Mouse (Mus musculus) MEL (cell line): ENCODE results near the gene Adcy7.

Experiments
- BHLHE40 ChIP-seq: IDR thresholded peaks from 2 replicates; pipeline ENCODE4 v1.6.1; 2012; ENCODE audit warnings: low read depth, mild to moderate bottlenecking, inconsistent platforms, low read length, improper control_type of control experiment, borderline replicate concordance
- CTCF ChIP-seq, 3 experiments: IDR thresholded peaks in 2 of 3; conservative IDR thresholded peaks in 1 of 3; 2 replicates each; pipeline ENCODE4 v1.5.1; 2011 to 2012; ENCODE audit warnings: low read length in 3 of 3, low read depth in 2 of 3, mild to moderate bottlenecking in 2 of 3, improper control_type of control experiment in 1 of 3, inconsistent platforms in 1 of 3, mixed read lengths in 1 of 3, moderate library complexity in 1 of 3; ENCODE audit not compliant: control insufficient read depth in 1 of 3, insufficient read depth in 1 of 3, poor library complexity in 1 of 3, severe bottlenecking in 1 of 3
- ETS1 ChIP-seq: IDR thresholded peaks from 2 replicates; pipeline ENCODE4 v1.6.1; 2012; ENCODE audit warnings: low read depth, mild to moderate bottlenecking, inconsistent platforms, low read length, improper control_type of control experiment, moderate library complexity
- GABPA ChIP-seq: IDR thresholded peaks from 2 replicates; pipeline ENCODE4 v1.6.1; 2012; ENCODE audit warnings: low read depth, mild to moderate bottlenecking, inconsistent platforms, low read length, improper control_type of control experiment, moderate library complexity
- JUND ChIP-seq: IDR thresholded peaks from 2 replicates; pipeline ENCODE4 v1.6.1; 2011; ENCODE audit warnings: low read depth, mild to moderate bottlenecking, improper control_type of control experiment, low read length
- MAFK ChIP-seq: IDR thresholded peaks from 2 replicates; pipeline ENCODE4 v1.6.1; 2011; ENCODE audit warnings: low read depth, mild to moderate bottlenecking, low read length, improper control_type of control experiment, borderline replicate concordance
- MXI1 ChIP-seq: IDR thresholded peaks from 2 replicates; pipeline ENCODE4 v1.6.1; 2011; ENCODE audit warnings: mild to moderate bottlenecking, low read depth, low read length, improper control_type of control experiment
- NELFE ChIP-seq: IDR thresholded peaks from 2 replicates; pipeline ENCODE4 v1.6.1; 2011; ENCODE audit warnings: low read depth, low read length, improper control_type of control experiment
- RAD21 ChIP-seq: IDR thresholded peaks from 2 replicates; pipeline ENCODE4 v1.6.1; 2011; ENCODE audit warnings: mild to moderate bottlenecking, low read depth, low read length, improper control_type of control experiment
- SMC3 ChIP-seq: IDR thresholded peaks from 2 replicates; pipeline ENCODE4 v1.6.1; 2011; ENCODE audit warnings: low read depth, low read length, improper control_type of control experiment
- TCF12 ChIP-seq: IDR thresholded peaks from 2 replicates; pipeline ENCODE4 v1.6.1; 2014; ENCODE audit warnings: low read depth, mild to moderate bottlenecking, inconsistent platforms, low read length, improper control_type of control experiment, moderate library complexity
- ZNF384 ChIP-seq: IDR thresholded peaks from 2 replicates; pipeline ENCODE4 v1.6.1; 2012; ENCODE audit warnings: low read depth, mild to moderate bottlenecking, inconsistent platforms, low read length, improper control_type of control experiment

- TF ChIP-seq MAFK (no peak), CTCF (IDR thresholded peaks at IDR 0.05 in 2 of 3, conservative IDR thresholded peaks at IDR 0.05 in 1 of 3; ENCODE audit: control insufficient read depth in 1 of 3, insufficient read depth in 1 of 3, low read depth in 2 of 3, low read length in 3 of 3, poor library complexity in 1 of 3, severe bottlenecking in 1 of 3) (no peak), BHLHE40 (no peak), SMC3 (no peak), ZNF384 (no peak), NELFE (no peak), GABPA (no peak), ETS1 (no peak), TCF12 (no peak), RAD21 (no peak), MXI1 (no peak), JUND (no peak)
These were observed 52.6 kb downstream of the Adcy7 start for GRCm38 (mm10) chr8:88324760-88325159.
